Mouse (Mus musculus): ENCODE data around the gene Fosl2. TPM values are rescaled to one million over a fixed set of nuclear protein-coding genes. Genes with fewer than 3 reads are reported as not detected.

The Fosl2 gene
- polyA plus RNA-seq, 1 experiment, result 171 TPM

- Histone ChIP-seq H3K4me1 (ENCODE audit: control insufficient read depth, insufficient read depth, low read length) (no peaks in the 10 kb centered on the region; the same call in 1 of the 2 replicates), H3K4me3 (ENCODE audit: insufficient read depth, low read length) (no peak overlapping the region), H3K27ac (ENCODE audit: insufficient read depth, low read length) (no peak overlapping the region)
- TF ChIP-seq POLR2A (IDR thresholded peaks at IDR 0.05; ENCODE audit: low read depth, low read length) (no peak), CTCF (IDR thresholded peaks at IDR 0.05; ENCODE audit: borderline replicate concordance, insufficient read depth, low read length) (no peak)
Measured at GRCm38 (mm10) chr5:32104119-32104990, 31.2 kb upstream of the Fosl2 start.

GRCm38 (mm10) chr5:32106473-32107140 lies 29.0 kb upstream of the Fosl2 start:
- TF ChIP-seq CTCF (IDR thresholded peaks at IDR 0.05; ENCODE audit: borderline replicate concordance, insufficient read depth, low read length) (no peak), POLR2A (IDR thresholded peaks at IDR 0.05; ENCODE audit: low read depth, low read length) (no peak)

DNA sequence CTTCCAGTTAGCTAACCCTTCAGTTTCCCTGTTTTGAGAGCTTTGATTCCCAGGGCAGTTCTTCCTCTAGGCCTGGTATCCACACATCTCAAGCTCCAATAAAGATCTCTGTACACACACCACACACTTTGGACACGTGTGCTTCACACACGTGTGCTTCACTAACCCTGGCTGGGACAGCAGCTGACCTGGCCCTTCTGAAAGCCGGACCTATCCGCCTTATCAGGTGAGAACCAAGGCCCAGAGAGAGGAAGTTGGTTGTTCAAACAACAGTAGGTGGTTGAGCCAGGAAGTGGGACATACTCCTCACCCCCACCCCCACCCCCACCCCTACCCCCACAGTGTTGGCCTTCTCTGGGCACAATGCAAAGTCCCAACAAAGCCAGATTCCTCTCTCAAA lies 24.9 kb upstream of the Fosl2 start:
- Histone ChIP-seq H3K4me1 (ENCODE audit: control insufficient read depth, insufficient read depth, low read length) (no peaks in the 10 kb centered on the region; the same call in 1 of the 2 replicates), H3K27ac (ENCODE audit: insufficient read depth, low read length) (no peak overlapping the region), H3K4me3 (ENCODE audit: insufficient read depth, low read length) (no peak overlapping the region)
- TF ChIP-seq POLR2A (IDR thresholded peaks at IDR 0.05; ENCODE audit: low read depth, low read length), result no peak
- TF ChIP-seq CTCF (IDR thresholded peaks at IDR 0.05; ENCODE audit: borderline replicate concordance, insufficient read depth, low read length), result no peak

More at GRCm38 (mm10) chr5:32106473-32107140, 29.0 kb upstream of the Fosl2 start:
- no peaks in the 10 kb centered on the region; the same call in 1 of the 2 replicates for H3K4me1 ChIP-seq (ENCODE audit: control insufficient read depth, insufficient read depth, low read length)
- no peak overlapping the region for H3K27ac ChIP-seq (ENCODE audit: insufficient read depth, low read length)
- no peak overlapping the region for H3K4me3 ChIP-seq (ENCODE audit: insufficient read depth, low read length)

DNA sequence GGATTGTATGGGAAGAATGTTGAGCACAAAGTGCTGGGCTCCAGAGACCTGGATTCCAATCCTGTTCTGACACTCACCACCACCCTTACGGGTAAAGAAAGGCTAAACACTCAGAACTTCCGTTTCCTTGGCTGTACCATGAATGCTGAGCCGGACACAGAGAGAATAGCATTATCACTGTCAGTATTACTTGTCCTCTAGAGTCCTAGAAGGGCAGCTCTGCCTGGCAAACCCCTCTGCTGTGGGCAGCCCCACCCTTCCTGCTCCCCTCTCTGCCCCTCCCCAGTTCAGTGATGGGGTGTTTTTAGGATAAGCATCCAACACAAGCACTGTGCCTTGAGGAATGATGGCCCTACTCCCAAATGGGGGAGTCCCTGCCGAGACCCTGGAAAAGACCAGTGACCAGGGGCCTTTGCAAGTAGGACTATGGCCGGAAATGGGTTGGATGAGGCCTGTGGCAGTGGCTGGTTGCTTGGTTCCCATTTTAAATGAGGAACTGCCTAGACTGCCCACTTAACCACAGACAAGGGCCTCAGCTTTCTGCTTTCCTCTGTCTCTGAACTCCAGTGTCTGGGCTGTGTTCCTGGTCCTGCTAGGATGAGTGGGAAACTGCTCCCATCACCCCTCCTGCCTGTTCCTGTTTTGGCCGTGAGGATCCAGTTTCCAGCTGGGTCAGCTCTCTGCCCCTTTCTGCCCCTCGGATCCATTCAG lies 23.2 kb upstream of the Fosl2 start:
- H3K4me3 ChIP-seq (ENCODE audit: insufficient read depth, low read length), result no peak overlapping the region
- TF ChIP-seq POLR2A (IDR thresholded peaks at IDR 0.05; ENCODE audit: low read depth, low read length) (no peak), CTCF (IDR thresholded peaks at IDR 0.05; ENCODE audit: borderline replicate concordance, insufficient read depth, low read length) (no peak)
- H3K27ac ChIP-seq (ENCODE audit: insufficient read depth, low read length), result no peak overlapping the region
- no peaks in the 10 kb centered on the region; the same call in 1 of the 2 replicates for H3K4me1 ChIP-seq (ENCODE audit: control insufficient read depth, insufficient read depth, low read length)

DNA sequence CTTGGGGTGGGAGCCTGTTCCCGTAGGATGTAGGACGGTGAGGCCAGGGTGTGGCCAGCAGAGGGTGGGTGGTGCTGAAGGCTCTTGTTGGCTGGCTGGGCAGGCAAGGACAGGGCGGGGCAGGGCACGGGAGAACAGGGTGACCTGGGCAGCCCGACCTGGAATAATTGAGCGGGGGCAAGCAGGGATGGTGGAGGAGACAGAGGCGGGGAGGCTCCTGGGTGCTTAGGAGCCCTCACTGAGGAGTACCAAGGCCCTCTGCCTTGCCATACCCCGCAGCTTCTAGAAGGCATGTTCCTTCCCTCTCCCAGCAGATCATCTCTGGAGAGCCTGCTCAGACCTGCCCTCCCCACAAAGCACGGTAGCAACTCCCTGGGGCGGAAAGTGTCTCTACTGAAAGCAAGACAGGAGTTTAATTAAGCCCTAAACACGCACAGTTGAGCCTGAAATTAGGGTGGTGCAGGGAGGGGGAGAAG lies 14.7 kb upstream of the Fosl2 start:
- Histone ChIP-seq H3K4me1 (ENCODE audit: control insufficient read depth, insufficient read depth, low read length) (no peaks in the 10 kb centered on the region), H3K4me3 (ENCODE audit: insufficient read depth, low read length) (no peak overlapping the region), H3K27ac (ENCODE audit: insufficient read depth, low read length) (no peak overlapping the region)
- TF ChIP-seq CTCF (IDR thresholded peaks at IDR 0.05; ENCODE audit: borderline replicate concordance, insufficient read depth, low read length), result no peak
- TF ChIP-seq POLR2A (IDR thresholded peaks at IDR 0.05; ENCODE audit: low read depth, low read length), result no peak

DNA sequence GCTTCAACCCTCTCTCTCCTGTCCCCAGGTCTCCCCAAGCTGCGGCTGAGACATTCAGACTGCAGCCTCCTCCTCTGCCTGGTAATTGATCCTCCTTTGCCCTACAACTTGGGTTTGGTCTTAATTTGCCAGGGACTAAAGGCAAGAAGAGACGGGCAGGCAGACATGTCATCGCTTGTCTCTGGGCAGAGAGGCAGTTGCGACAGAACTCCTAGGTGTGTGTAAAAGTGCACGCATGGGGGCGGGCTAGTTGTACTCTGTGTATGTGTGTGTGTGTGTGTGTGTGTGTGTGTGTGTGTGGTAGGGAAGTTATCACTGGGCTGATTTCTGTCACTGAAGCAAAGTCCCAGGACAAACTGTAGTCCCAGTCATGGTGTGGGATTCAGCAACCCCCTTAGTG lies 13.7 kb upstream of the Fosl2 start:
- Histone ChIP-seq H3K4me1 (ENCODE audit: control insufficient read depth, insufficient read depth, low read length) (no peaks in the 10 kb centered on the region), H3K27ac (ENCODE audit: insufficient read depth, low read length) (no peak overlapping the region), H3K4me3 (ENCODE audit: insufficient read depth, low read length) (no peak overlapping the region)
- TF ChIP-seq POLR2A (IDR thresholded peaks at IDR 0.05; ENCODE audit: low read depth, low read length) (no peak), CTCF (IDR thresholded peaks at IDR 0.05; ENCODE audit: borderline replicate concordance, insufficient read depth, low read length) (no peak)

DNA sequence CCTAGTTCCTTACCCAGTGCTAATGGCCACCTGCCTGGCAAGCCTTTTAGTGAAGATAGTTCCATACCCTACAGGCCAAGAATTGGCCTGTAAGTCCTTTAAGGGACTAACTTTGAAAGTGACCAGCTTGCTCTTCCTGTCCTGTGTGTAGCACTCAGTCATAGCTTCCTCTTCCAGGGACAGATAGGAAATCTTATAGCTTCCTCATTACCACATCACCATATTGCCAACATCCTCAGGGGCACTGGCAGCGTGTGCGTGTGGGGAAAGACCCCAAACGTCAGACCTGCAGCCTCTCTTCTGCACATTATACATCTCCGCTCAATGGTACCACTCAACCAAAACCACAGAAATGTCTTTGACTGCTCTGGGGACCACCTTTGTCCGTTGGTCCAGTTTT lies 13.2 kb upstream of the Fosl2 start:
- no peak for TF ChIP-seq POLR2A (IDR thresholded peaks at IDR 0.05; ENCODE audit: low read depth, low read length)
- no peak for TF ChIP-seq CTCF (IDR thresholded peaks at IDR 0.05; ENCODE audit: borderline replicate concordance, insufficient read depth, low read length)
- no peak overlapping the region for H3K4me3 ChIP-seq (ENCODE audit: insufficient read depth, low read length)
- no peaks in the 10 kb centered on the region for H3K4me1 ChIP-seq (ENCODE audit: control insufficient read depth, insufficient read depth, low read length)
- no peak overlapping the region for H3K27ac ChIP-seq (ENCODE audit: insufficient read depth, low read length)

DNA sequence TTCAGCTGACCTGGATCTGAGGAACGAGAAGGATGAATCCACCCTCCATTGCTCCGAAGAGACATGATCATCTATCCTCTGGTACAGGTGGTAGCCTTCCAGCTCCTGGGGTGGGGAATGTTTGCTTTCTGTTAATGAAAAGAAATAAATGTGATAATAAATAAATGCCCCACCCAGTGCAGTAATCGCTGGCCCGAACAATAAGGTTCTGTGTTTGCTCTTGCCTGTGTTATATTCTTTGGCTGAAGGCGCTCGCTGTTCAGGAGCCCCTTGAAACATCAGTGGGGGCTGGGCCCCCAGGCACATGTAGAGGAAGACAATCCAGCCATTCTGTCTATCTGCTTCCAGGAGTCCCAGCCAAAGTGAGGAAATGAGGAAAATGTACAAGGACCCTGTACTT lies 10.6 kb upstream of the Fosl2 start:
- H3K27ac ChIP-seq (ENCODE audit: insufficient read depth, low read length), result no peak overlapping the region
- no peak for TF ChIP-seq CTCF (IDR thresholded peaks at IDR 0.05; ENCODE audit: borderline replicate concordance, insufficient read depth, low read length)
- no peak for TF ChIP-seq POLR2A (IDR thresholded peaks at IDR 0.05; ENCODE audit: low read depth, low read length)
- H3K4me3 ChIP-seq (ENCODE audit: insufficient read depth, low read length), result no peak overlapping the region
- no peaks in the 10 kb centered on the region for H3K4me1 ChIP-seq (ENCODE audit: control insufficient read depth, insufficient read depth, low read length)

DNA sequence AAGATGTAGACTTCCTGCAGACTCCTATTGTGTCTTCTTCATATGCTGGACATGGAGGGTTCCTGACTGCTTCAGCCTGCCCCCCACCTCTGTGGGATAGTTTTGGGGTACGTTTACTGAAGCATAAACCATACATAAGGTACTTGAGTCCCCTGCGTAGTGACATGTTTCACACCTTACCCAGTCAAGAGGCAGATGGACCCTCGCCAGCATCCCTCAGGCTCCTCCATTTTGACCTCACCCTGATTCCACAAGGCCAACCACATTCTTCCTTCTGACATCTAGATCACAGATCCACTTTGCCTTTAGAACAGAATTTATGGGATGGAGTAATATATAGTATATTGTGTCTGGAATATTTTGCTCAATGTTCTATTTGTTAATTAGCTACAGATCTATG lies 8.4 kb upstream of the Fosl2 start:
- no peak for TF ChIP-seq CTCF (IDR thresholded peaks at IDR 0.05; ENCODE audit: borderline replicate concordance, insufficient read depth, low read length)
- TF ChIP-seq POLR2A (IDR thresholded peaks at IDR 0.05; ENCODE audit: low read depth, low read length), result no peak
- Histone ChIP-seq H3K4me3 (ENCODE audit: insufficient read depth, low read length) (no peak overlapping the region), H3K4me1 (ENCODE audit: control insufficient read depth, insufficient read depth, low read length) (no peaks in the 10 kb centered on the region), H3K27ac (ENCODE audit: insufficient read depth, low read length) (no peak overlapping the region)
